28 mouse cellular contexts compared by ENCODE assay signal in the genomic region with DNA sequence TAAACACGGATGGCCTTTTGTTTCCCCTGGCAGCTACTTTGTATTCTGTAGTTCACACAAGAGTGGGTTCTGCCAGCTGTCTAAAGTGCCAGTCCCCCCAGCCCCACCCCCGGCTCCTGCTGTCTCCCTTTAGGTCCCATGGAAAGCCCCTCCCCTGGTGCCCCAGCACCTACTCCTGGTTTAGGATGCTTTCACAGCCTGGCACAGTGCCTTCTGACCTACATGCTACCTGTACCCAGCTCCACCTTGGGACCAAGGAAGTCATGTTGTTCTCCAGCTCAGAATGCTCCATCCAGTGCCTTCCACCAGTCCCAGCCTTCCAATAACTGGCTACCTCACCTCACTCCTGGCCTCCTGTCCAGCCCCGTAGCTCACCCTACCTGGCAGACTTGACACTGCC. TPM values are rescaled to one million over a fixed set of nuclear protein-coding genes. Genes with fewer than 3 reads are reported as not detected.
DNase-seq lines count a peak whose midpoint lies in the region; ATAC-seq and TF ChIP-seq lines count a peak whose summit lies in the region.
"Had no signal": no experiment of that assay in that cellular context is flagged by ENCODE, and none has a peak within 500 bp of the region (broad histone marks: within the 10 kb centered on the region; RNA-seq: fewer than 3 reads in every experiment).

No protein-coding gene starts in this region.

- no peak for TF ChIP-seq CTCF in cerebellum, adult 2 months (IDR thresholded peaks at IDR 0.05; ENCODE audit: borderline replicate concordance, insufficient read depth, low read depth, low read length)
- no peak for TF ChIP-seq CTCF in stomach, postnatal 0 days (IDR thresholded peaks at IDR 0.05; ENCODE audit: low read depth)

- TF ChIP-seq EP300 in stomach, postnatal 0 days (optimal IDR thresholded peaks at IDR 0.05), result no peak

- no peak for ATAC-seq in kidney, embryonic 14.5 days (ENCODE audit: low FRiP score, low TSS enrichment)
- ATAC-seq in stomach, embryonic 16.5 days (ENCODE audit: insufficient read depth, low FRiP score), result no peak
- ATAC-seq in stomach, postnatal 0 days (ENCODE audit: low FRiP score, low TSS enrichment), result no peak
- ATAC-seq: forebrain, embryonic 15.5 days; hindbrain, postnatal 0 days; inflammation-experienced regulatory T-cells, adult 6 months had no signal

- peaks cover 6% of the 10 kb centered on the region for H3K4me1 ChIP-seq in cerebellum, adult 2 months (ENCODE audit: control insufficient read depth, insufficient read depth, low read length)
- H3K4me1 ChIP-seq in kidney, embryonic 14.5 days (ENCODE audit: control insufficient read depth, insufficient read depth, low read length), result peaks cover 21% of the 10 kb centered on the region
- peaks cover 16% of the 10 kb centered on the region for H3K4me1 ChIP-seq in stomach, embryonic 16.5 days (ENCODE audit: control insufficient read depth, insufficient read depth, low read length)
- H3K4me1 ChIP-seq in stomach, postnatal 0 days (replicated peaks; ENCODE audit: control insufficient read depth, insufficient read depth), result 0 out of 2 replicates have a peak, but pooled peaks cover 4% of the 10 kb centered on the region

- no peak overlapping the region for H3K27ac ChIP-seq in cerebellum, adult 2 months (ENCODE audit: insufficient read depth, low read length)
- H3K27ac ChIP-seq in kidney, embryonic 14.5 days (ENCODE audit: low read depth, low read length), result no peak overlapping the region
- no peak overlapping the region for H3K27ac ChIP-seq in stomach, embryonic 16.5 days (ENCODE audit: low read length)
- no peak overlapping the region for H3K27ac ChIP-seq in stomach, postnatal 0 days (replicated peaks)
- H3K27ac ChIP-seq: embryonic facial prominence, embryonic 10.5 days; embryonic facial prominence, embryonic 13.5 days; forebrain, embryonic 12.5 days; forebrain, embryonic 15.5 days; heart, adult 2 months; hindbrain, embryonic 14.5 days; hindbrain, postnatal 0 days had no signal

- no peak overlapping the region for H3K4me3 ChIP-seq in cerebellum, adult 2 months (replicated peaks; ENCODE audit: insufficient read depth, low read depth, low read length)
- no peak overlapping the region for H3K4me3 ChIP-seq in kidney, embryonic 14.5 days (ENCODE audit: low read length)
- no peak overlapping the region for H3K4me3 ChIP-seq in stomach, embryonic 16.5 days (replicated peaks; ENCODE audit: low read length)
- no peak overlapping the region for H3K4me3 ChIP-seq in stomach, postnatal 0 days (ENCODE audit: low read depth, low read length)
- H3K4me3 ChIP-seq: embryonic facial prominence, embryonic 10.5 days; embryonic facial prominence, embryonic 13.5 days; erythroblast, embryonic 14.5 days; forebrain, embryonic 12.5 days; forebrain, embryonic 15.5 days; heart, adult 2 months had no signal

- 65% methylated on average over 3 of the region's 3 CpGs for WGBS in cerebellum, adult 2 months
- WGBS in kidney, embryonic 14.5 days, result 85% methylated on average over 3 of the region's 3 CpGs
- WGBS in stomach, embryonic 16.5 days, result 86% methylated on average over 3 of the region's 3 CpGs
- WGBS in stomach, postnatal 0 days, result 88% methylated on average over 3 of the region's 3 CpGs

- H3K9ac ChIP-seq in kidney, embryonic 14.5 days (ENCODE audit: low read depth, low read length), result 0 out of 2 replicates have a peak overlapping the region, but pooled peaks have one; percentile 23
- H3K9ac ChIP-seq in stomach, embryonic 16.5 days (ENCODE audit: low read length), result peak overlapping the region; percentile 11; the same call in 1 of the 2 replicates
- no peak overlapping the region for H3K9ac ChIP-seq in stomach, postnatal 0 days (ENCODE audit: low read length)
- H3K9ac ChIP-seq: embryonic facial prominence, embryonic 13.5 days; forebrain, embryonic 12.5 days; forebrain, embryonic 15.5 days; hindbrain, embryonic 14.5 days had no signal

- H3K27me3 ChIP-seq in cerebellum, adult 2 months (ENCODE audit: control insufficient read depth, insufficient read depth, low read length), result no peaks in the 10 kb centered on the region
- no peaks in the 10 kb centered on the region for H3K27me3 ChIP-seq in kidney, embryonic 14.5 days (ENCODE audit: control insufficient read depth, insufficient read depth, low read length)
- H3K27me3 ChIP-seq in stomach, embryonic 16.5 days (ENCODE audit: control insufficient read depth, insufficient read depth, low read length), result no peaks in the 10 kb centered on the region
- no peaks in the 10 kb centered on the region for H3K27me3 ChIP-seq in stomach, postnatal 0 days (ENCODE audit: control insufficient read depth, insufficient read depth, low read length)
- H3K27me3 ChIP-seq: CH12.LX; embryonic facial prominence, embryonic 13.5 days; forebrain, embryonic 12.5 days; forebrain, embryonic 15.5 days had no signal

- peaks cover 52% of the 10 kb centered on the region for H3K36me3 ChIP-seq in kidney, embryonic 14.5 days (ENCODE audit: control insufficient read depth, insufficient read depth, low read length)
- H3K36me3 ChIP-seq in stomach, embryonic 16.5 days (ENCODE audit: control insufficient read depth, insufficient read depth, low read length), result peaks cover 22% of the 10 kb centered on the region
- peaks cover 17% of the 10 kb centered on the region for H3K36me3 ChIP-seq in stomach, postnatal 0 days (ENCODE audit: control insufficient read depth, insufficient read depth, low read length)

- DNase-seq in cerebellum, adult 9-10 months, result peak; percentile 26
- DNase-seq in cerebellum, adult 2 months, result no peak
- no peak for DNase-seq in kidney, adult 11 months
- DNase-seq in stomach, postnatal 0 days (ENCODE audit: low spot score), result no peak
- no peak for DNase-seq in right cerebral cortex, postnatal 14 days
- DNase-seq: adrenal gland, adult 2 months; adrenal gland, postnatal 14 days; B cell, adult 2 months; cerebellum, adult 11 months; cerebellum, adult 9-11 months; cerebellum, postnatal 36 days; embryo, embryonic 11 days; gastrocnemius, postnatal 25 days; heart, adult 2 months; heart, postnatal 4 days had no signal

- no peak overlapping the region for H3K4me2 ChIP-seq in kidney, embryonic 14.5 days (replicated peaks; ENCODE audit: low read depth, low read length)
- no peak overlapping the region for H3K4me2 ChIP-seq in stomach, embryonic 16.5 days (ENCODE audit: low read depth, low read length)
- no peak overlapping the region for H3K4me2 ChIP-seq in stomach, postnatal 0 days (replicated peaks; ENCODE audit: low read depth)
- H3K4me2 ChIP-seq: embryonic facial prominence, embryonic 13.5 days; forebrain, embryonic 12.5 days; forebrain, embryonic 15.5 days; heart, embryonic 11.5 days; hindbrain, embryonic 14.5 days had no signal

- H3K9me3 ChIP-seq in kidney, embryonic 14.5 days (ENCODE audit: control insufficient read depth, low read length), result no peaks in the 10 kb centered on the region
- no peaks in the 10 kb centered on the region for H3K9me3 ChIP-seq in stomach, embryonic 16.5 days (replicated peaks; ENCODE audit: control insufficient read depth, low read length)
- H3K9me3 ChIP-seq in stomach, postnatal 0 days (ENCODE audit: control insufficient read depth, low read length), result no peaks in the 10 kb centered on the region
- H3K9me3 ChIP-seq: embryonic facial prominence, embryonic 10.5 days; embryonic facial prominence, embryonic 13.5 days; forebrain, embryonic 12.5 days; forebrain, embryonic 15.5 days; G1E had no signal

- TF ChIP-seq POLR2A in cerebellum, adult 2 months (IDR thresholded peaks at IDR 0.05; ENCODE audit: borderline replicate concordance, insufficient read depth, low read length), result no peak

RNA-seq across cellular contexts. Expression of gene Ddost, which starts 2.5 kb away (rescaled TPM):
- polyA plus RNA-seq in cerebellum, adult 2 months (2012; rRNA removed), result 98.3 and 101 TPM in 2 replicates
- polyA plus RNA-seq in kidney, embryonic 14.5 days (2014; fragmentation: Nextera tagmentation; extraction: Ambion mirVana), result 299 and 332 TPM in 2 replicates
- 418 and 440 TPM in 2 replicates for polyA plus RNA-seq in stomach, embryonic 16.5 days (2015; fragmentation: Nextera tagmentation; extraction: Ambion mirVana)
- polyA plus RNA-seq in stomach, postnatal 0 days (2015; fragmentation: Nextera tagmentation; extraction: Ambion mirVana), result 253 and 258 TPM in 2 replicates

RNA-seq across cellular contexts. Expression of gene Pink1, which starts 19.1 kb away (rescaled TPM):
- 404 and 437 TPM in 2 replicates for polyA plus RNA-seq in cerebellum, adult 2 months (2012; rRNA removed)
- polyA plus RNA-seq in kidney, embryonic 14.5 days (2014; fragmentation: Nextera tagmentation; extraction: Ambion mirVana), result 25.7 and 27.1 TPM in 2 replicates
- polyA plus RNA-seq in stomach, embryonic 16.5 days (2015; fragmentation: Nextera tagmentation; extraction: Ambion mirVana), result 33.0 and 34.2 TPM in 2 replicates
- 62.1 and 77.1 TPM in 2 replicates for polyA plus RNA-seq in stomach, postnatal 0 days (2015; fragmentation: Nextera tagmentation; extraction: Ambion mirVana)

RNA-seq across cellular contexts. Expression of gene Kif17, which starts 56.8 kb away (rescaled TPM):
- polyA plus RNA-seq in cerebellum, adult 2 months (2012; rRNA removed), result 12.2 and 12.7 TPM in 2 replicates
- 0.81 and 0.99 TPM in 2 replicates for polyA plus RNA-seq in kidney, embryonic 14.5 days (2014; fragmentation: Nextera tagmentation; extraction: Ambion mirVana)
- 1.5 and 1.9 TPM in 2 replicates for polyA plus RNA-seq in stomach, embryonic 16.5 days (2015; fragmentation: Nextera tagmentation; extraction: Ambion mirVana)
- polyA plus RNA-seq in stomach, postnatal 0 days (2015; fragmentation: Nextera tagmentation; extraction: Ambion mirVana), result 0.21 and 0.39 TPM in 2 replicates
- polyA plus RNA-seq: inflammation-experienced regulatory T-cells, adult 6 months had no signal

RNA-seq across cellular contexts. Expression of gene Sh2d5, which starts 56.8 kb away (rescaled TPM):
- polyA plus RNA-seq in cerebellum, adult 2 months (2012; rRNA removed), result 38.9 and 40.8 TPM in 2 replicates
- polyA plus RNA-seq in kidney, embryonic 14.5 days (2014; fragmentation: Nextera tagmentation; extraction: Ambion mirVana), result 0.47 and 0.60 TPM in 2 replicates
- polyA plus RNA-seq in stomach, embryonic 16.5 days (2015; fragmentation: Nextera tagmentation; extraction: Ambion mirVana), result 0.46 and 0.82 TPM in 2 replicates
- 0.19 and 0.25 TPM in 2 replicates for polyA plus RNA-seq in stomach, postnatal 0 days (2015; fragmentation: Nextera tagmentation; extraction: Ambion mirVana)
